Mouse (Mus musculus) thymus, postnatal 10 days (tissue): ENCODE measurements at regions not wholly inside any gene's neighbourhood (a gene's known extent, or its start where the extent isn't known, plus 50 kb on each side); places are given as distances from the start of the nearest gene placed in this dataset.
"Not testable (repeated sequence)": the region's sequence is repeated elsewhere in the genome, so short reads cannot be mapped to it uniquely, and the experiment has no call there.

ENCODE experiments used
- DNase-seq, 2 experiments: peaks; one replicate each; pipeline ENCODE4 v3.0.0; 2021; ENCODE audit warnings: low spot score in 2 of 2

DNA sequence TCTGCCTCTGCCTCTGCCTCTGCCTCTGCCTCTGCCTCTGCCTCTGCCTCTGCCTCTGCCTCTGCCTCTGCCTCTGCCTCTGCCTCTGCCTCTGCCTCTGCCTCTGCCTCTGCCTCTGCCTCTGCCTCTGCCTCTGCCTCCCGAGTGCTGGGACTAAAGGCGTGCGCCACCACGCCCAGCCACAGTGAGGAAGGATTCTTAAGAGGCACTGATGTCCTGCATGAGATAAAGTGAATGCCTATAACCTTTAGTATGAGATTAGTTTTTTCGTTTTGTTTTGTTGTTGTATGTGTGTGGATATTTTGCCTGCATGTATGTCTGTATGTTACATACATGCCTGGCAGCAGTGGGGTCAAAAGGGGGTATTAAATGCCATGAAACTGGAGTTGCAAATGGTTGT is 63.2 kb downstream of the Hlx start:
- DNase-seq = not testable (repeated sequence)

DNA sequence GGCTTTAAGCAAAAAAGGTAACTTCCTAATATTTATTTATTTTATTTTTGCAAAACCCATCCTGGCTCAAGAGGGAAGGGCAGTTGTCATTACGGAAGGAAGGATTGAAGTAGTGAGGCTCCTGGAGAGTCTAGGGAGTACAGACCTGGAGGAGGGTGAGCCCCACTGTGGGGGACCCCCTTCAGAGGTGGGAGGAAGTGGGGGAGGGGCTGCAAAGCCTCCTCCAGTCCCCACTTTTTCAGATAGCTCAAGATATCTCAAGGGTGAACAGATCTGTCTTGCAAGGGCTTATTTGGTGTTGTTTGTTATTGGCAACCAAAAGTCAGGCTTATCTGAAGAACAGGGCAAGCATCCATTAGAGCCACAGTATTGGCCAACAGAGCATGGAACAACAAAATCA is 64.0 kb downstream of the Hlx start:
- DNase-seq = no peak

DNA sequence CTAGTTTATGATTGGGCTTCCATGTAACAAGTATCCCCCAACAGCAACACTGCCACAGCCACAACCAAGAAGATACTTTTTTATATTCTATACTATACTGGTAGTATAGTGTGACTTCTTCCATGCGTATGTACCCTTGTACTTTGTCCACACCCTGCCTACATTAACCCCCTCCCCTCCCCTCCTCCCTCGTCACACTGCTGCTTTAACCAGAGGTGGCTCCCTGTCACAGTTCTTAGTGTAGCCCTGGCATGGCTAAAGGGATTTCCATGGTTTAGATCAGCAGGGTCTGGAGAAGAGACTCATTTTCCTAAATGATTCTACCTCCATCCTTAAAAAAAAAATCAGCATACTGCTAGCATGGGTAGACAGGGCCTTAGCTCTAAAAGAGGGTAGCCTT is 64.4 kb downstream of the Hlx start:
- no peak for DNase-seq

- no peak for DNase-seq
Measured at GRCm38 (mm10) chr1:184665243-184665642, 67.2 kb downstream of the Hlx start.

DNA sequence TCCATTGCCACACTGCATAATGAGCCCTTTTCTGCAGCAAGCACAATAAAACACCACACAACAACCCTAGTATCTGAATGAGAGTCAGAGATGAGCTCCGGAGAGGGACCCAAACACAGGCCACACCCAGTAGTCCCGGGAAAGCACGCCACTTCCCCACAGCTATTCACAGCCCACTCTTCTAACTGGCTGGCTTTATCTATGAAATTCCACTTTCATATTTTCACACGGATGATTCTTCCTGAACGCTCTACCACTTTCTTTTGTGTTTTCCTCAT is 68.4 kb downstream of the Hlx start:
- DNase-seq = no peak

- no peak for DNase-seq
Measured at GRCm38 (mm10) chr1:184663300-184664097, 68.9 kb downstream of the Hlx start.

- DNase-seq = no peak
Measured at GRCm38 (mm10) chr1:184650541-184651105, 81.8 kb downstream of the Hlx start.

GRCm38 (mm10) chr1:184647920-184648540 is 84.4 kb downstream of the Hlx start:
- DNase-seq = no peak

GRCm38 (mm10) chr1:184644767-184645598 is 87.4 kb downstream of the Hlx start:
- DNase-seq = no peak

DNA sequence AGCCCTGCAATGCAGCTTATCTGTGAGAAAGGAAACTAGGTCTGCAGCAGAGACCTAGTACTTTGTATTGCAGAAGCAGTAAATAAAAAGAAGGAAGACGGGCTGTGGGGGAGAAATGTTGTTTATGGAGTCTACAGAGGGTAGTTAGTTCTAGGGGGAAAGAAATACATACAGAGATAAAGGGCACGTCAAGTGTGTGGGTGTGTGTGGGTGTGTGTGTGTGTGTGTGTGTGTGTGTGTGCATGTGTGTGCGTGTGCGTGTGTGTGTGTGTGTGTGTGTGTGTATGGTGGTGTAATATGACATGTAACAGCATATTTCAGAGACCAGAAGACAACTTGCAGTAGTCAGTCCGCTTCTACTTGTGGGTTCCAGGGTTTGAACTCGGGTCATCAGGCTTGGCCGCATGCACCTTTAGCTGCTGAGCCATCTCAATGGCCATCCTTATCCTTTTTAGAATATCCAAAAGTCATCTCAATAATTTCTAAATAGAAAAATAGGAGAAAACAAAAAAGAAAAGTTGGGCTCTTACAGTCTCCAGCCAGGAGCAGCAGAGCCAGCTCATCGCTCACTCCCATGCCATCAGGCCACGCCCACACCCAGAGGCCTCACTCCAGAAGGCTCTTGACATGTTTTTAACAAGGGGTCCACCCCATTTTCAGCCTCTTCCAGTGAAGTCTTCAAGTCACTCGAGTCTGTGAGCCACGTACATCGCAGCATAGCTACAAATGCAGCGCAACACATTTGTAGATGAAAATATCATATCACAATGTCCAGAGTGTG is 101.5 kb downstream of the Hlx start:
- DNase-seq = no peak

DNA sequence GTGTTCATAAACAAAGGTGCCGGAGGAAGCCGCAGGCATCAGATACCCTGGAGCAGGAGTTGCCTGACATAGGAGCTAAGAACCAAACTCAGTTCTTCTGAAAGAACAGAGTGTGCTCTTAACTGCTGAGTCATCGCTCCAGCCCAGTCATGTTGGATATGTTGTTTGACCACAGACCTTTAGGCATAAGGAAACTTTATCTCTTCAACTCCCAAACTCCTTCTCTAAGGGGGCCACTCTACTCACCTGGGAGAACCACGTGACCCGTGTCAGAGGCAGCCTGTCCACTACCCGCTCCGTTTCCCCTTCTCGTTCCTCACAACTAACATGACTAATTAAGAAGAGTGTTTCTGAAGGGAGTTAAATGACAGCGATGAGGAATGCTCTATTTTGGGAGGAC is 103.2 kb downstream of the Hlx start:
- DNase-seq = no peak

DNA sequence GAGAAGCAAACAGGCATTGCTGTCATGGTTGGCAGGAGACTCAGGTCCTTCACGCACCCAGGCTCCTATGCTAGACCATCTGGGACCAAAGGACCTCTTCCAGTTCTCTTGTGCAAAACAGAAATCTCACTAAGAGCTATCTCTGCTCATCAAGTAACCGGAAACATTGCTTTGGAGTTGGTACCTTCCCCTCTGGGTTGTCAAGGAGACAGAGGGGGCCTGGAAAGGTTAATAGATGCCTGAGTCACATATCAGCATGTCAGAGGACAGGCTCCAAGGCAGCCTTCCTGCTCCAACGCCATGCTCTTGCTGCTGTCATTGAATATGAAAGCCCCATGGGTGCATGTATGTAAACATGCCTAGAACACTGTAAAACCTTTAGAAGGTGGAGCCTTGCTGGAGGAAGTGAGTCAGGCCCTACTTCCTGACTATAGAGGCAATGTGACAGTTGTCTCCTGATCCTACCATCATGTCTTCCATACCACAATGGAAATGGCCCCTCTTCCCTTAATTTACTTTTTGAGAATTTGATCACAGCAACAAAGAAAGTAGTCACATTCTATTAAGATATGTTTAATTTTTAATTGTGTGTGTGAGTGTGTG is 103.8 kb downstream of the Hlx start:
- DNase-seq = no peak

GRCm38 (mm10) chr1:184622462-184622861 is 110.0 kb downstream of the Hlx start:
- DNase-seq = no peak

DNA sequence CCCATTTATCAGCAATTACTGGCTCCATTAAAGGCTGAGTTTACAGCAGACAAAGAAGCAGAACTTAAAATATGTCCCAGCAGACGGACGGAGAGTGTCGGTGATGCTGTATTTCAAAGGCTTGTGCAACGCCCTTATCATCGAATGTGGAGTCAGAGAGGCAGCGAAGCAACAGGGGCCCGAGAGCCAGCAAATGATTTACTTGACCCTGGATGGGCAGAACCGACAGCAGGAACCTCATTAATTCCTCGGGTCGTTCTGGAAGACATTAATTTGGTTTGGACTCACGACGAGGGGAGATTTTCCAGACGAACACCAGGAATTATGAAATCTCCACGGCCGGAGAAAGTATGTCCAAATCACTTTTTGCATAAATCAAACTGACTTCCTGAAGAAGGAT is 110.5 kb downstream of the Hlx start:
- no peak for DNase-seq

DNA sequence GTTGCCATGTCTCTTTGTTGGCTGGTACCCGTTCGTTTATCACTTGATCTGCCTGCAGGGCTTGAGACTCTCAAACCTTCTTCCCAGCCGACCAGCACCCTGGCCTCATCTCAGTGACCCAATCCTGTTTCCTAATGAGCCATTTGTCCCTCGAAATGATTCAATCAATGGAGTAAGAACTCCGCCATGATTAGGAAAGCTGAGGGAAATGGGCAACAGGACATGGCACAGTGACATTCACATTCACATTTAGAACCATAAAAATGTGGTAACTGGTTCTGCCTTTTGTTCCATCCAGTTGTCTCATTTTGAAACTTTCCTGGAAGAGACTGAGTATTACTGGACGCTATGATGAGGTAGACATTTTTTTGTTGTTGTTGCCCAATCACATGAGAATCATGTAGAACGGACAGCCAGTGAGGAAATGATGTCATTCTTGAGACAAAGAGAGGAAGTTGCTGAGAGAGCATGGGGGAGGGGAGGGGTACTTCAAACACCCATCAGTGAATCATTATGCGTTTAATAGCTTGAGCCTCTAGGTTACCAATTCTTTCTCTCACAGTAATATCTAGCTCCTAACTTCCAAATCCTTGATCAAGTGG is 114.5 kb downstream of the Hlx start:
- DNase-seq = no peak

GRCm38 (mm10) chr1:184615991-184616390 is 116.4 kb downstream of the Hlx start:
- DNase-seq = no peak

DNA sequence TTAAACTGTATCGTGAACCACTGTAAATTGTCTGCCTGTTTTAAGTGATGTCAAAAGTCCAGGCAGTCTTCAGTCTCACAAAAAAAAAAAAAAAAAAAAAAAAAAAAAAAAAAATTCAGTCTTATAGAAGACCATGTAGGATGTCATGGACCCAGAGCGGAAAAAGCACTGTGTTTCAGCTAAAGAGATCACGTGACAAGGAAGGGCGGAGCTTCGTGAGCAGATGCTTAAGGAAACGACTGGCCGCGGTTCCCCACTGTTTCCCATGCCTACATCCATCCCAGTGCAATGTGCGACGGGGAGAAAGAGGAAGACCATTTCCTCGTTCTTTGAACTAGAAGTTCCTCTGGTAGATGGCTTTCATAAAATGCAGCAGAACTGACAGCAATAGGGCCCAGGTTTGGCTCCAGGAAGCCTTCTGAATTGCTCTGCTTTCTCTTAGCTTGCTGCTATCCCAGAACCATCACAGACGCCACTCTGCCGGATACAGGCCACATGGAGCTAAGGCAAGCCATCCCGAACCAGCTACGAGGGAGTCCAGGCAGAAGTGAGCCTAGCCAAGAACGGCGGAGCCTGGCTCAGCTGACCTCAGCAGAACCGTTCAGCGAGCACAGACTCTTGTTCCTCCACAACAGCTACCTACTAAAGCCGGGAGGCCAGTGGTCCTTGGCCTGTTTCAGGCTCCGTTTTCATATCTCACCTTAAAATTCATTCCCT is 117.6 kb downstream of the Hlx start:
- peak in 1 of 2 experiments; percentile 7 for DNase-seq

GRCm38 (mm10) chr1:184612880-184613279 is 119.5 kb downstream of the Hlx start:
- no peak for DNase-seq

GRCm38 (mm10) chr1:184608938-184609337 is 123.5 kb downstream of the Hlx start:
- no peak for DNase-seq

DNA sequence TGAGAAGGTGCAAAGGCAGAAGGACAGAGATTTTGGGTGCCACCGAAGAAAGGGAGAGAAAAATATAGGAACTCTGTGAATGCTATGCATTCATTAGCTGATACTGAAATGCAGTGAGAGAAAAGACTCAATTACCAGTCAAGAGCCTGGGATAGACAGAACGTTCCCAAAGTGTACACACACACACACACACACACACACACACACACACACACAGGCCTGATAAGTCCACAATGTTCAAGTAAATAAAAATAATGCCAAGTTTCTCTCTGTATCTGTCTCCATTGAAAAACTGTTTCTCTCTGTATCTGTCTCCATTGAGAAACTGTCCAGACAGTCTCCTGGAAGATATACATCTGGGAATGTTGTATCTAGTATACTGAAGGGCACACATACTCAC is 124.1 kb downstream of the Hlx start:
- no peak for DNase-seq
